Mouse (Mus musculus) forebrain, embryonic 13.5 days (tissue): Measurements from ENCODE around the gene Tcte3. TPM values are rescaled to one million over a fixed set of nuclear protein-coding genes. Genes with fewer than 3 reads are reported as not detected.
"Not testable (repeated sequence)": the region's sequence is repeated elsewhere in the genome, so short reads cannot be mapped to it uniquely, and the experiment has no call there.

Experiments
- ATAC-seq: fragments of 200-750 bp; cut with Nextera tagmentation; 2 replicates; pipeline ENCODE4 v1.8.0; 2017
- H3K27ac ChIP-seq: fragments of 300-500 bp; sonication (generic); 2 replicates; pipeline ENCODE4 v1.5.1; 2015; ENCODE audit warnings: inconsistent platforms, mild to moderate bottlenecking, moderate library complexity
- H3K27me3 ChIP-seq: fragments of 300-500 bp; sonication (generic); 2 replicates; pipeline ENCODE4 v1.6.1; 2015; ENCODE audit warnings: mild to moderate bottlenecking, inconsistent platforms
- H3K36me3 ChIP-seq: fragments of 300-500 bp; sonication (generic); 2 replicates; pipeline ENCODE4 v1.6.1; 2015; ENCODE audit warnings: mild to moderate bottlenecking, inconsistent platforms; ENCODE audit not compliant: poor library complexity, severe bottlenecking
- H3K4me1 ChIP-seq: fragments of 300-500 bp; sonication (generic); 2 replicates; pipeline ENCODE4 v1.6.1; 2015; ENCODE audit warnings: inconsistent platforms
- H3K4me2 ChIP-seq: fragments of 300-500 bp; sonication (generic); 2 replicates; pipeline ENCODE4 v1.6.1; 2015; ENCODE audit warnings: inconsistent platforms, mild to moderate bottlenecking, moderate library complexity
- H3K4me3 ChIP-seq: fragments of 300-500 bp; sonication (generic); 2 replicates; pipeline ENCODE4 v1.5.1; 2015; ENCODE audit warnings: mild to moderate bottlenecking, inconsistent platforms
- H3K9ac ChIP-seq: fragments of 300-500 bp; sonication (generic); 2 replicates; pipeline ENCODE4 v1.6.1; 2015; ENCODE audit warnings: mild to moderate bottlenecking, inconsistent platforms
- H3K9me3 ChIP-seq: fragments of 300-500 bp; sonication (generic); replicated peaks from 2 replicates; pipeline ENCODE4 v1.6.1; 2016; ENCODE audit warnings: inconsistent platforms
- WGBS: fragments of 180-500 bp; shearing (Covaris S2); methylation state at CpG from one replicate; pipeline ENCODE4 v1.1.7; 2015; 5-methylcytosine and 5-hydroxymethylcytosine counted together
- polyA plus RNA-seq: library from polyadenylated mRNA; unstranded; fragments of >200 nt; fragmentation: Nextera tagmentation; extraction: Ambion mirVana; gene quantifications from 2 replicates; pipeline ENCODE4 v1.2.1, GENCODE M21; 2015

Tcte3 gene
- polyA plus RNA-seq, 1 experiment from 2014 or later = 0.41 TPM

- not testable (repeated sequence) for H3K4me2 ChIP-seq, H3K9me3 ChIP-seq, H3K36me3 ChIP-seq, H3K4me1 ChIP-seq, H3K27ac ChIP-seq, H3K9ac ChIP-seq, H3K27me3 ChIP-seq, H3K4me3 ChIP-seq
- no CpG with 5 or more reads among the region's 48 CpGs for WGBS
- peak; percentile 93 for ATAC-seq
Observed at GRCm38 (mm10) chr17:15024502-15025193, 16.6 kb downstream of the Tcte3 start.

- H3K9ac ChIP-seq, H3K36me3 ChIP-seq, H3K27ac ChIP-seq, H3K4me3 ChIP-seq, H3K27me3 ChIP-seq, H3K9me3 ChIP-seq, H3K4me1 ChIP-seq, H3K4me2 ChIP-seq: not testable (repeated sequence)
- no CpG with 5 or more reads among the region's 97 CpGs for WGBS
- peak; percentile 76 for ATAC-seq
Observed at GRCm38 (mm10) chr17:15023878-15024492, 17.3 kb downstream of the Tcte3 start.

- not testable (repeated sequence) for H3K4me3 ChIP-seq, H3K4me2 ChIP-seq, H3K27ac ChIP-seq, H3K36me3 ChIP-seq, ATAC-seq, H3K9ac ChIP-seq, H3K4me1 ChIP-seq, H3K9me3 ChIP-seq, H3K27me3 ChIP-seq
- 84% methylated on average over 3 of the region's 3 CpGs for WGBS
Observed at GRCm38 (mm10) chr17:15021503-15022220, 19.6 kb downstream of the Tcte3 start.

- not testable (repeated sequence) for H3K36me3 ChIP-seq, H3K4me2 ChIP-seq, H3K27me3 ChIP-seq, H3K9ac ChIP-seq, H3K27ac ChIP-seq, H3K4me1 ChIP-seq, H3K9me3 ChIP-seq, H3K4me3 ChIP-seq
- WGBS = no CpG with 5 or more reads among the region's 60 CpGs
- ATAC-seq = peak; percentile 99
Observed at GRCm38 (mm10) chr17:15009706-15010413, 31.4 kb downstream of the Tcte3 start, which contains the start of gene Gm3435. Gene Gm3435, plus strand, starts transcription at chr17:15010176.

- ATAC-seq, H3K9me3 ChIP-seq: not testable (repeated sequence)
- no CpG with 5 or more reads among the region's 3 CpGs for WGBS
Observed at GRCm38 (mm10) chr17:15009088-15009487, 32.2 kb downstream of the Tcte3 start.

GRCm38 (mm10) chr17:15000047-15000446 is 41.2 kb downstream of the Tcte3 start:
- H3K9me3 ChIP-seq, H3K4me2 ChIP-seq, H3K27me3 ChIP-seq, H3K9ac ChIP-seq, H3K27ac ChIP-seq, H3K36me3 ChIP-seq, H3K4me1 ChIP-seq, H3K4me3 ChIP-seq, ATAC-seq: not testable (repeated sequence)
- no CpG with 5 or more reads among the region's 4 CpGs for WGBS

More at GRCm38 (mm10) chr17:15009088-15009487, 32.2 kb downstream of the Tcte3 start:
- not testable (repeated sequence) for H3K4me1 ChIP-seq, H3K4me3 ChIP-seq, H3K27me3 ChIP-seq, H3K9ac ChIP-seq, H3K27ac ChIP-seq, H3K36me3 ChIP-seq, H3K4me2 ChIP-seq

GRCm38 (mm10) chr17:14994140-14994539 is 47.1 kb downstream of the Tcte3 start:
- not testable (repeated sequence) for H3K9me3 ChIP-seq, H3K4me3 ChIP-seq, H3K4me2 ChIP-seq, H3K27ac ChIP-seq, H3K4me1 ChIP-seq, H3K9ac ChIP-seq, H3K36me3 ChIP-seq, ATAC-seq, H3K27me3 ChIP-seq
- no CpG with 5 or more reads among the region's 5 CpGs for WGBS

GRCm38 (mm10) chr17:14993139-14993832 is 48.0 kb downstream of the Tcte3 start:
- peak; percentile 92 for ATAC-seq

GRCm38 (mm10) chr17:14992522-14993138 is 48.7 kb downstream of the Tcte3 start:
- WGBS = no CpG with 5 or more reads among the region's 98 CpGs
- H3K4me3 ChIP-seq = not testable (repeated sequence)
- ATAC-seq = peak; percentile 74

More at GRCm38 (mm10) chr17:14993139-14993832, 48.0 kb downstream of the Tcte3 start:
- not testable (repeated sequence) for H3K36me3 ChIP-seq, H3K4me3 ChIP-seq, H3K4me1 ChIP-seq, H3K9ac ChIP-seq, H3K9me3 ChIP-seq, H3K27me3 ChIP-seq, H3K27ac ChIP-seq, H3K4me2 ChIP-seq
- no CpG with 5 or more reads among the region's 47 CpGs for WGBS

GRCm38 (mm10) chr17:14990116-14990702 is 51.1 kb downstream of the Tcte3 start:
- H3K9me3 ChIP-seq, H3K4me1 ChIP-seq, H3K27me3 ChIP-seq, H3K27ac ChIP-seq, H3K9ac ChIP-seq, H3K4me3 ChIP-seq, H3K4me2 ChIP-seq, H3K36me3 ChIP-seq, ATAC-seq: not testable (repeated sequence)
- WGBS = 68% methylated on average over 4 of the region's 5 CpGs

More at GRCm38 (mm10) chr17:14992522-14993138, 48.7 kb downstream of the Tcte3 start:
- H3K9ac ChIP-seq, H3K9me3 ChIP-seq, H3K27me3 ChIP-seq, H3K4me2 ChIP-seq, H3K4me1 ChIP-seq, H3K36me3 ChIP-seq, H3K27ac ChIP-seq: not testable (repeated sequence)
